Mouse (Mus musculus): ENCODE results near the gene Pcbp1. TPM values are rescaled to one million over a fixed set of nuclear protein-coding genes. Genes with fewer than 3 reads are reported as not detected.
"Not testable (repeated sequence)": the region's sequence is repeated elsewhere in the genome, so short reads cannot be mapped to it uniquely, and the experiment has no call there.

Pcbp1 gene
- polyA plus RNA-seq, 1 experiment from 2014 or later: 149 TPM

DNA sequence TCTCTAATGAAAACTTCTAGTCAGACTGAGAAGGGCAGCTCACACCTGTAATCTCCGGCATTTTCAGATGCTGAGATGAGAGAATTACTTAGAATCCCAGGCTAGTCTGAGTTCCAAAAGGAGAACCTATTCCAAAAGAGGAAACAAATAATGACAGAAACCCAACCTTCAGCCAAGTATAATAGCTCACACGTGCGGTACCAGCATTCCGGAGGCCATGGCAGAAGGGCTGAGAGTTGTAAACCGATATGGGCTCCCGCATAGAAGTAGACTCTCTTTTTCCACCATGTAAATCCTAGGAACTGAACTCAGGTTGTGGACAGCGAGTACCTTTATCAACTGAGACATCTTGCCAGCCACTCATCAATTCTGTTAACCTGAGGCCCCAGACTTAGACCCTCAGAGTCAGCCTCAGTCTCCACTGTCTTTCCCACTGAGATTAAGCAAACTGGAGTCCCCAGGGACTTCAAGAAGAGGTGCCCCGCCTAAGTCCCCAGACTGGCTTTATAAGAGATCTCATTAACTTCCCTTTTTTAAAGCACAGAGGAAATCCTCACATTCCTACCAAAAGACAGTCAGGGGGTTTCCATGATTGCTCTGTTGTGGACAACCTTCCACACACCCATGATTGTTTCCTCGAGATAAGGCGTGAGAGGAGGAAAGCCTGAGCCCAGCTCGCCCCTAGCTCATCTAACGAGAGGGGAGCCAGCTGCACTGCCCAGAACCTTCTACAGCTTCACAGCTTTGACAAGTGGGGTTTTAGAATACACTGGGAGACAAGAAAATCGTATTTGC lies 32.5 kb downstream of the Pcbp1 start:
- H3K4me3 ChIP-seq (ENCODE audit: low read length): no peak overlapping the region
- ATAC-seq (replicated peaks; ENCODE audit: extremely low read depth, insufficient read depth, low FRiP score): no peak

DNA sequence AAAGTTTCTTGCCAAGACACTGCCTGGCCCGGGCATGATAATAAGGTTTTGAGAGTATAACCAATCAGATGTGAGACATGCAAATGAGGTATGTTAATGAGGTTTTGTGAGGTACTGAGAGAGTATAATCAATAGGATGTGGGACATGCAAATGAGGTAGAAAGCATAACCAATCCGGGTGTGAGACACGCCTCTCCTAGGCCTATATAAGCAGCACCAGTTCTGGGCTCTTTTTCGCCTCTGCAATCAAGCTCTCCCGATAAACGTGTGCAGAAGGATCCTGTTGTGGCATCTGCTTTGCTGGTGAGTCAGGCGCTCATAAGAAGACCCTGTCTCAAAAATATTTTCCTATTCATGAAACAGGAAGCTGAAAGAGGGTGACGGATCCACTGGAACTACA lies 35.7 kb downstream of the Pcbp1 start:
- 86% methylated on average over 8 of the region's 8 CpGs for WGBS
- not testable (repeated sequence) for H3K4me3 ChIP-seq (ENCODE audit: low read length); H3K36me3 ChIP-seq (ENCODE audit: control insufficient read depth, insufficient read depth); H3K9ac ChIP-seq (ENCODE audit: low read length); H3K9me3 ChIP-seq (replicated peaks; ENCODE audit: control insufficient read depth, low read length); ATAC-seq (replicated peaks; ENCODE audit: extremely low read depth, insufficient read depth, low FRiP score); H3K27me3 ChIP-seq (ENCODE audit: control insufficient read depth, insufficient read depth, low read length); H3K4me2 ChIP-seq (ENCODE audit: low read depth, low read length); H3K27ac ChIP-seq (ENCODE audit: low read length)
- H3K4me1 ChIP-seq (ENCODE audit: control insufficient read depth, insufficient read depth, low read length): peaks cover 21% of the 10 kb centered on the region

More for the DNA sequence above, 32.5 kb downstream of the Pcbp1 start:
- Histone ChIP-seq H3K4me1 (ENCODE audit: control insufficient read depth, insufficient read depth, low read length) (peaks cover 17% of the 10 kb centered on the region), H3K27ac (ENCODE audit: low read length) (peak overlapping the region; percentile 19; the same call in 1 of the 2 replicates), H3K9me3 (replicated peaks; ENCODE audit: control insufficient read depth, low read length) (no peaks in the 10 kb centered on the region), H3K4me2 (ENCODE audit: low read depth, low read length) (no peak overlapping the region), H3K27me3 (ENCODE audit: control insufficient read depth, insufficient read depth, low read length) (no peaks in the 10 kb centered on the region), H3K36me3 (ENCODE audit: control insufficient read depth, insufficient read depth) (no peaks in the 10 kb centered on the region), H3K9ac (ENCODE audit: low read length) (no peak overlapping the region)
- 40% methylated on average over 13 of the region's 13 CpGs for WGBS

DNA sequence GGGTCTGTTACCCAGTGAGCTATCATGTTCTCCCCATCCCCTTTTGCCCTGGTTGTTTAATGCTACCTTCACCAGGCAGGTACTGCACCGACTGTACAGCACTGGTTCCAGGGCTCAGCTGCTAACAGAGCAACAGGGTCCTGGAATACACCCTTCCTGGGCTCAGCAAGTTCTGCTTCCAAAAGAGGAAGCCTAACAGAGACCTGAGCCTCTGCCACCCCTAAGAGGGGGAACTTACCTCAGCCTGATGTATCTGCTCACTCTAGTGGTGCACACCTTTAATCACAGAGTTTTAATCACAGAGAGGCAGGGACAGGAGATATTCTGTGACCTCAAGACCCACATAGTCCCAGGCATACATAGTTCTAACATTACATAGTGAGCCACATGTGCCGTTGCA lies 36.2 kb downstream of the Pcbp1 start:
- WGBS: 87% methylated on average over 2 of the region's 2 CpGs
- H3K27ac ChIP-seq (ENCODE audit: low read length): no peak overlapping the region
- H3K4me3 ChIP-seq (ENCODE audit: low read length): no peak overlapping the region
- peaks cover 21% of the 10 kb centered on the region for H3K4me1 ChIP-seq (ENCODE audit: control insufficient read depth, insufficient read depth, low read length)
- no peak for ATAC-seq (replicated peaks; ENCODE audit: extremely low read depth, insufficient read depth, low FRiP score)
- no peak overlapping the region for H3K9ac ChIP-seq (ENCODE audit: low read length)
- H3K36me3 ChIP-seq (ENCODE audit: control insufficient read depth, insufficient read depth): no peaks in the 10 kb centered on the region
- H3K27me3 ChIP-seq (ENCODE audit: control insufficient read depth, insufficient read depth, low read length): no peaks in the 10 kb centered on the region
- no peaks in the 10 kb centered on the region for H3K9me3 ChIP-seq (replicated peaks; ENCODE audit: control insufficient read depth, low read length)
- H3K4me2 ChIP-seq (ENCODE audit: low read depth, low read length): no peak overlapping the region

DNA sequence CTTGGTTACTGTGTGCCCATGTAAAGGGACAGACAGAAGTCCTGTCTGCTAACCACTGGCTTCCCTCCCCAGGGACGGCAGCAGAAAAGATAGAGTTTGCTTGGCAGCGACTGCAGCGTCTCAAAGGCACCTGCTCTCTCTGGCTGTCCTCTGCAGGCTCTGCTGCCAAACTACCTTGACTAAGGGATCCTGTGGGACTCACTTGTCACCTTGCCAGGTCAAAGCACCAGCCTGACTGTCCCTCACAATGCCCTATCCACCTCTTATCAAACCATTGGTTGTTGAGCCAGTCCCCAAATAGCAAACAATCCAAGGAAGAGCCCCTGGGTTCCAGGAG lies 38.0 kb downstream of the Pcbp1 start:
- Histone ChIP-seq H3K9ac (ENCODE audit: low read length) (peak overlapping the region; percentile 70), H3K4me2 (ENCODE audit: low read depth, low read length) (peak overlapping the region; percentile 52), H3K27me3 (ENCODE audit: control insufficient read depth, insufficient read depth, low read length) (no peaks in the 10 kb centered on the region), H3K4me3 (ENCODE audit: low read length) (no peak overlapping the region), H3K9me3 (replicated peaks; ENCODE audit: control insufficient read depth, low read length) (no peaks in the 10 kb centered on the region), H3K36me3 (ENCODE audit: control insufficient read depth, insufficient read depth) (no peaks in the 10 kb centered on the region), H3K27ac (ENCODE audit: low read length) (peak overlapping the region; percentile 89), H3K4me1 (ENCODE audit: control insufficient read depth, insufficient read depth, low read length) (peaks cover 20% of the 10 kb centered on the region)
- 26% methylated on average over 3 of the region's 3 CpGs for WGBS
- ATAC-seq (replicated peaks; ENCODE audit: extremely low read depth, insufficient read depth, low FRiP score): no peak

DNA sequence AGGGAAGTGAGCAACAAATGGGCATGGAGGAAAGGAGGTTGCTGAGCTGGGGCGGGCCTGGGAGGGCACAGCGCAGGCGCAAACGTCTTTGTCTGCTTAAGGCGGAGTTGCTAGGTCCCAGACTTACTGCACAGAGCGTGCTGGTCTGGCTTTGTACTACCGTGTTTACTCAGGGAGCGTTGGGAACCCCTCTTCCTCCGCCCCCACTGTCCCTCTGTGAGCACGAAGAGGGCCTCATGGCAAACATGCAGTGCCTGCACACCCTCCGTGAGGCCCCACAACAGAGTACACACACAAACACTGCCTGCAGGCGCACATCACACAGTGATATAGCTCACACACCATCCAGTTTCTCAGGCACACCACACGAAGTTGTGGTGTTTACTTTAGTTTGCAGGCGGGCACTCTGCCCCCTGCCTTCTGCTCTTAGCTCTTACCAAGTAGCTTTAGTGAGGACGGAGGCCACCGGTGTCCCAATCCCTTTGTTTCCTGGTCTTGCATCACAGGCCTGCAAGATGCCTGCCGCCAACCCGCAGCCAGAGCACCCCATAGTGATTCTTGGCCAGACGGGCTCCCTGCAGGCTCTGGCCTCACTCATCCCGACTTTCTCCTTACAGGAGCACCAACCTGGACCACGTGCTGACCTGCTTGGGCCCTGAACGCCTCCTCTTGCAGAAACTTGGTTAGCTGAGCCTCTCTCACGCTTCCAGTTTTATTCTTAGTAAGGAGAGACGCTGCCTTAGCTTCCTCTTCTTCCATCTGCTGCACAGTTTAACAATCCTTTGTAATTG lies 38.6 kb downstream of the Pcbp1 start:
- Histone ChIP-seq H3K36me3 (ENCODE audit: control insufficient read depth, insufficient read depth) (no peaks in the 10 kb centered on the region), H3K27ac (ENCODE audit: low read length) (peak overlapping the region; percentile 89), H3K4me3 (ENCODE audit: low read length) (peak overlapping the region; percentile 9), H3K27me3 (ENCODE audit: control insufficient read depth, insufficient read depth, low read length) (no peaks in the 10 kb centered on the region), H3K4me2 (ENCODE audit: low read depth, low read length) (peak overlapping the region; percentile 52), H3K9me3 (replicated peaks; ENCODE audit: control insufficient read depth, low read length) (no peaks in the 10 kb centered on the region), H3K9ac (ENCODE audit: low read length) (peak overlapping the region; percentile 70), H3K4me1 (ENCODE audit: control insufficient read depth, insufficient read depth, low read length) (peaks cover 20% of the 10 kb centered on the region)
- peak; percentile 94 for ATAC-seq (replicated peaks; ENCODE audit: extremely low read depth, insufficient read depth, low FRiP score)
- 5% methylated on average over 24 of the region's 24 CpGs for WGBS

DNA sequence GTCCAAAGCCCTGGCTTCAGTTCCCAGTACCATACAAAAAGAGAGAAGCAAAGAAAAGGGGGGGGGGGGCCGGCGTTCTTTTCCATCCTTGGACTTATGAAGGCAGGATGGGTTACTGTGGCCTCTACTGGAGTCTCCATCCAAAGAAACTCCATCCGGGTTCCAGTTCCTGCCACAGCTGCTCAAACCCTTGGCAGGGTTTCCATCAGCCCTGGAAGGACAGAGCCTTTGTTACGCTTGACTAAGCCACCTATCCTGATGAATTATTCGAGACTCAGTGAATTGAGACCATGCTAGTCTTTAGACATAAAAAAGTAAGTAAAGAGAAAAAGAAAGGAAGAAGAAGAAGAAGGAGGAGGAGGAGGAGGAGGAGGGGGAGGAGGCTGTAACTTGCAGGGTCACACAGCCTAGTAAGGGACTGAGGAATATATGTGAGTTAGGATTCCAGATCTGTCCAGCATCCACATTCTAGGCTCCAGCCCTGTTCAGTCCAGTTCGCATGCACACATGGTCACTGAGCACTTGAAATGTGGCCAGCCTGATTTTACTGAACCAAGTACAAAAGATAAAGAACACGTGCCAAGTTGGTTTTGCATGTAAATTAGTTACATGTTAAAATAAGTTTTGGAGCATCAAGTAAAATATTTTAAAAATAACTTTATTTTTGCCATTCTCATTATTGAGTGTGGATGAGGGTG lies 40.0 kb downstream of the Pcbp1 start:
- Histone ChIP-seq H3K9ac (ENCODE audit: low read length) (no peak overlapping the region), H3K27ac (ENCODE audit: low read length) (no peak overlapping the region), H3K9me3 (replicated peaks; ENCODE audit: control insufficient read depth, low read length) (no peaks in the 10 kb centered on the region), H3K4me1 (ENCODE audit: control insufficient read depth, insufficient read depth, low read length) (peaks cover 27% of the 10 kb centered on the region), H3K4me3 (ENCODE audit: low read length) (no peak overlapping the region), H3K36me3 (ENCODE audit: control insufficient read depth, insufficient read depth) (no peaks in the 10 kb centered on the region), H3K4me2 (ENCODE audit: low read depth, low read length) (no peak overlapping the region), H3K27me3 (ENCODE audit: control insufficient read depth, insufficient read depth, low read length) (no peaks in the 10 kb centered on the region)
- WGBS: 82% methylated on average over 7 of the region's 7 CpGs
- ATAC-seq (replicated peaks; ENCODE audit: extremely low read depth, insufficient read depth, low FRiP score): no peak

DNA sequence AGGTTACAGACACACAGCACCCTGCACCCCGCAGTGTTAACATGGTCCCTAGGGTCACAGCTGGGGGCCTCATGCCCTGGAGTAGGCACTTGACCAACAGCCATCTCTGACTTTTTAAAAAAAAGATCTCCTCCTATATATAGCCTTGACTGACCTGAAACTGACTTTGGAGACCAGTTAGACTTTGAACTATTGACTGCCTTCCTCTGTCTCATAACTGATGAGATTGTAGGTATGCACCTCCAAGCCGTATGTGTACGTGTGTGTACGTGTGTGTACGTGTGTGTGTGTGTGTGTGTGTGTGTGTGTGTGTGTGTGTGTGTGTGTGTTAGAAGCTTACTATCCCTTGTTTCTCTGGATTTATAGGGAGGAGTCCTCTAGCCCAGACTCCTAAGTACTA lies 44.2 kb downstream of the Pcbp1 start:
- no peak overlapping the region for H3K4me3 ChIP-seq (ENCODE audit: low read length)
- no peak overlapping the region for H3K9ac ChIP-seq (ENCODE audit: low read length)
- no peaks in the 10 kb centered on the region for H3K36me3 ChIP-seq (ENCODE audit: control insufficient read depth, insufficient read depth)
- no peaks in the 10 kb centered on the region for H3K9me3 ChIP-seq (replicated peaks; ENCODE audit: control insufficient read depth, low read length)
- H3K4me2 ChIP-seq (ENCODE audit: low read depth, low read length): no peak overlapping the region
- H3K4me1 ChIP-seq (ENCODE audit: control insufficient read depth, insufficient read depth, low read length): peaks cover 41% of the 10 kb centered on the region
- H3K27ac ChIP-seq (ENCODE audit: low read length): peak overlapping the region; percentile 26
- ATAC-seq (replicated peaks; ENCODE audit: extremely low read depth, insufficient read depth, low FRiP score): no peak
- WGBS: 79% methylated on average over 5 of the region's 5 CpGs
- H3K27me3 ChIP-seq (ENCODE audit: control insufficient read depth, insufficient read depth, low read length): no peaks in the 10 kb centered on the region

DNA sequence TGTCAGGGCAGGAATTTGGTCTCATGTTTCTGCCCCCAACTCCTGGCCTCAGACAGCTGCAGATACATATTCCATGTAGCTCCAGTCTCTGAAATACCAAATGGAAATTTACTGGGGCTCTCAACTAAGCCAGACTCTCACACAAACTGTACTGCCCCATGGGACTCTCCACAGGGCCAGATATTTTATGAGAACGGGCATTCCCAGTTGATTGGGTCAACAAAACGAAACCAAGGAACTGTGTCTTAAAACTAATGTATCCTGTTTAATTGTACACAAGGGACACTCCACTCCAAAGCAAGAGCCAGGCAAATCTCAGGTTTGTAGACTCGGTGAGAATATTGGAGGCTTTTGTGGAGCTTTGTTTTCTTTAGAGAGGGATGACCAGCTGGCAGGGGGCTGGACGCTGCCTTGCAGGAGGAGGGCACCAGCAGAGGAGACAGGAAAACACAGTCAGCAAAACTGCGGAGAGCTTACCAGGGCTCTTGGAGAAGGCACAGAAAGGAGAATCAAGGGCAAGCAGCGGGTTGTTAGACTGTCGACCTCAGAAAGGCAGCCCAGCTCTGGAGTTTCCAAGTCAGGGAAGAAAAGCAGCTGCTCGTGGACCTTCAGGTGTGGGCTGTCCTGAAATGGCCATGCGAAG lies 45.8 kb downstream of the Pcbp1 start:
- Histone ChIP-seq H3K9ac (ENCODE audit: low read length) (peak overlapping the region; percentile 66), H3K27ac (ENCODE audit: low read length) (peak overlapping the region; percentile 90), H3K36me3 (ENCODE audit: control insufficient read depth, insufficient read depth) (no peaks in the 10 kb centered on the region), H3K4me3 (ENCODE audit: low read length) (peak overlapping the region; percentile 29), H3K27me3 (ENCODE audit: control insufficient read depth, insufficient read depth, low read length) (no peaks in the 10 kb centered on the region), H3K9me3 (replicated peaks; ENCODE audit: control insufficient read depth, low read length) (no peaks in the 10 kb centered on the region), H3K4me2 (ENCODE audit: low read depth, low read length) (peak overlapping the region; percentile 53), H3K4me1 (ENCODE audit: control insufficient read depth, insufficient read depth, low read length) (peaks cover 50% of the 10 kb centered on the region)
- 0 out of 2 replicates have a peak, but pooled peaks have one; percentile 25 for ATAC-seq (replicated peaks; ENCODE audit: extremely low read depth, insufficient read depth, low FRiP score)
- 31% methylated on average over 9 of the region's 9 CpGs for WGBS
